Mouse (Mus musculus) activated CD4-positive, CD25-positive, alpha-beta regulatory T cell, adult 9 weeks (primary cell): Measurements from ENCODE around the gene Acly. TPM values are rescaled to one million over a fixed set of nuclear protein-coding genes. Genes with fewer than 3 reads are reported as not detected.

Experiments
- polyA plus RNA-seq: library from polyadenylated mRNA; unstranded; fragments of 100-300 nt; shearing (Covaris generic); gene quantifications from one replicate; pipeline ENCODE4 v1.2.1, GENCODE M21; 2017

Acly gene
- 212 TPM for polyA plus RNA-seq

GRCm38 (mm10) chr11:100527458-100528374 lies at the start of gene Acly:
TSS of gene Acly (minus strand) at chr11:100528000.

GRCm38 (mm10) chr11:100574708-100575483 lies 47.1 kb upstream of the Acly start, which contains the start of gene Cnp:
TSS of gene Cnp (plus strand) at chr11:100574904.

DNA sequence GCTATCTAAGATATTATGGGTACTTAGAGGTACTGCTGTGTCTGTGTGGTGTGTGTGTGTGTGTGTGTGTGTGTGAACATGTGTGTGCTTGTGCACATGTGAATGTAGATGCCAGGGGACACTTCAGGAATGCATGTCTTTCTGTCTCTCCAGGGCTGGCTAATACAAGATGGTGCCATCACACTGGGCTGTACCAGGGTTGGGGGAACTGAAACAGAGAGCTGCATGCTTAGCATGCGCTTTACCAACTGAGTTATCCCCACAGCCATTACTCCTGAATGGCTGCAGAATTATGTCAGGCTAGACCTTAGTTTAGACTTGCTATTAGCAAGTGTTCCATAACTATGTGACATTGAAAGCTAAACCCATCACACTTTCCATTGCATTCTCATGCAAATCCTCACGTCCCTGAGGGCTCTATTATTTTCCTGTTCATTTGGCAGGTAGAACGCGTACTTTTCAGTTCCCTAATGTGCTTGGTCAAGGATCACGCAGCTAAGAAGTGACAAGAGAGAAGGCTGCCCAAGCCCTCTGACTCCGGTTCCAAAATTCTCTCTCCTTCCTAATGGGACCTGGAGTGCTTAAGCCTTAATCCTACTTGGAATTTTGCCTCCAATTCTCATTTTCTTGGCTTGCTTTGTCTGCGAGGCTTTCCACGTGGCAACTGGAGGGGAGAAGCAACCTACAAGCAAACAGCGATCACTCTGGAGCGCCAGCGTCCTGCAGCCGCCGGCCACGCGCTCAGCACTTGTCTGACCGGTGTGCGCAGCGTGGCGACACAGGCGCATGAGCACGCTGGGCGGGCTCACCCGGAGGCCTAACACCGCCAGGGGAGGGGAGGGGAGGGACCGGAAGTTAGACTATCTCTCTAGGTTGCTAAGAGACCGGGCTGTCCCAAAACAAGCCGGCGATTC lies 17.3 kb upstream of the Acly start, which contains the start of gene Ttc25:
Gene Ttc25, plus strand, starts transcription at position 776 of the 914 bp plus-strand sequence.

DNA sequence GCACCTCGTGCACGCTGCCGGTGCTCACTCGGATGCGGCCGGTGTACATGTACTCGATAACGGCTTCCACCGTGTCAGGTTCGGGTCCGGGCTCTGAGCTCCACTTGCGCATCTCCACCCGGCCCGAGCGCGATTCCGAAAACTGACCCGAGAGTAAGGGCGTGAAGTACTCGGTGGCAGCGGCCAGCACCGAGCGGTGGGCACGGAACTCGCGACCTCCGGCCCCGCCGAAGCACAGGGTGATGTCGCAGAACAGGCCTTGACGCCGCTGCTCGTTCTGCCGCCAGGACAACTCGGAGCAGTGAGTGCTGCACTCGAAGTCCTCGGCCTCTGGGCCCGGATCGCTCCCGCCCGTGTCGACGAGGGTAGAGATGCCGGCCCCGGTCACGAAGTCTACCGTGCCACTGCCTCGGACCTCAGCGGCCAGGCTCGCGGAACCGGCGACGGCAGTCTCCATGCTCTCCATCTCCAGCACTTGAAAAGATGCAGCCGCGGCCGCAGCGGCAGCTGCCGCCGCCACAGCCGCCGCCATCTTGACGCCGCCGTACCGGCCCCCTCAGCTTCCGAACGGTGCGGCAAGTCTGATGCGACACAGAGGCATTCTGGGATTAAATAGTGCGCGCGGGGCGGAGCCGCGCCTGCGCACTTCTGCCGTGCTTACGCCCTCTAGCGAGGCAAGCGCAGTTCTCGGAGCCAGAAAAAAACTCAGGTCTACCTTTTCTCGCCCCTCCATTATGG lies 55.4 kb downstream of the Acly start, which contains the start of gene Klhl11:
Gene Klhl11, minus strand, starts transcription at position 545 of the 738 bp plus-strand sequence.

GRCm38 (mm10) chr11:100441797-100442196 lies 86.0 kb downstream of the Acly start, which contains the start of the genes Nt5c3b and Klhl10:
TSS of gene Nt5c3b (minus strand) at chr11:100441808.
TSS of gene Klhl10 (plus strand) at chr11:100441917.

Other genes starting within 250 kb of the Acly start
- gene Eif1, start 208.1 kb downstream of the Acly start, polyA plus RNA-seq: 2,818 TPM
- gene Gast, start 193.6 kb downstream of the Acly start, polyA plus RNA-seq: not detected
- gene Hap1, start 171.9 kb downstream of the Acly start, polyA plus RNA-seq: 2.6 TPM
- 2.9 TPM for gene Jup, start 130.2 kb downstream of the Acly start, polyA plus RNA-seq
- not detected for gene P3h4, start 113.2 kb downstream of the Acly start, polyA plus RNA-seq
- gene Fkbp10, start 112.3 kb downstream of the Acly start, polyA plus RNA-seq: not detected
- gene Nt5c3b, start 86.2 kb downstream of the Acly start, polyA plus RNA-seq: 151 TPM
- 0.62 TPM for gene Klhl10, start 86.1 kb downstream of the Acly start, polyA plus RNA-seq
- 4.2 TPM for gene Klhl11, start 55.3 kb downstream of the Acly start, polyA plus RNA-seq
- 0.09 TPM for gene Ttc25, start 17.6 kb upstream of the Acly start, polyA plus RNA-seq
- gene Cnp, start 46.9 kb upstream of the Acly start, polyA plus RNA-seq: 407 TPM
- gene Nkiras2, start 91.2 kb upstream of the Acly start, polyA plus RNA-seq: 29.4 TPM
- gene Dnajc7, start 92.2 kb upstream of the Acly start, polyA plus RNA-seq: 683 TPM
- gene Zfp385c, start 164.5 kb upstream of the Acly start, polyA plus RNA-seq: 0.20 TPM
- gene Dhx58, start 176.3 kb upstream of the Acly start, polyA plus RNA-seq: 32.3 TPM
- gene Kat2a, start 184.5 kb upstream of the Acly start, polyA plus RNA-seq: 43.7 TPM
- 0.88 TPM for gene Hspb9, start 185.8 kb upstream of the Acly start, polyA plus RNA-seq
- 58.6 TPM for gene Rab5c, start 210.2 kb upstream of the Acly start, polyA plus RNA-seq
- 0.20 TPM for gene Kcnh4, start 231.9 kb upstream of the Acly start, polyA plus RNA-seq
- not detected for gene Hcrt, start 234.9 kb upstream of the Acly start, polyA plus RNA-seq
- gene Ghdc, start 243.0 kb upstream of the Acly start, polyA plus RNA-seq: 5.0 TPM